Mouse (Mus musculus) embryo, embryonic 11 days (tissue): Measurements from ENCODE around the gene Cabp2.
"Not testable (repeated sequence)": the region's sequence is repeated elsewhere in the genome, so short reads cannot be mapped to it uniquely, and the experiment has no call there.

Source experiments
- DNase-seq: peaks from one replicate; pipeline ENCODE4 v3.0.0-alpha.2; 2015

Gene Cabp2

GRCm38 (mm10) chr19:4081394-4081793 lies at the start of gene Cabp2:
Gene Cabp2 (plus strand): TSS chr19:4081578.
- DNase-seq: no peak

GRCm38 (mm10) chr19:4032668-4033067 lies 48.7 kb upstream of the Cabp2 start:
- DNase-seq: no peak

- DNase-seq: no peak
These were observed 48.1 kb upstream of the Cabp2 start for GRCm38 (mm10) chr19:4033298-4033697.

- no peak for DNase-seq
These were observed 47.6 kb upstream of the Cabp2 start for GRCm38 (mm10) chr19:4033742-4034141.

GRCm38 (mm10) chr19:4036327-4037045 lies 44.9 kb upstream of the Cabp2 start:
- peak; percentile 20 for DNase-seq

GRCm38 (mm10) chr19:4037154-4037787 lies 44.1 kb upstream of the Cabp2 start:
- DNase-seq: not testable (repeated sequence)

- DNase-seq: peak; percentile 93
These were observed 43.6 kb upstream of the Cabp2 start, which contains the start of gene Gstp1 for GRCm38 (mm10) chr19:4037788-4038232. Gene Gstp1 (minus strand): TSS chr19:4037985.

- DNase-seq: not testable (repeated sequence)
These were observed 40.4 kb upstream of the Cabp2 start for GRCm38 (mm10) chr19:4040941-4041340.

GRCm38 (mm10) chr19:4041500-4041899 lies 39.9 kb upstream of the Cabp2 start:
- not testable (repeated sequence) for DNase-seq

GRCm38 (mm10) chr19:4042124-4042523 lies 39.3 kb upstream of the Cabp2 start:
- DNase-seq: no peak

- DNase-seq: not testable (repeated sequence)
These were observed 37.3 kb upstream of the Cabp2 start for GRCm38 (mm10) chr19:4044109-4044508.

GRCm38 (mm10) chr19:4045966-4046865 lies 35.2 kb upstream of the Cabp2 start, which contains the start of gene Gstp2:
Gene Gstp2 (minus strand): TSS chr19:4046023.
- DNase-seq: peak; percentile 63

- no peak for DNase-seq
These were observed 34.5 kb upstream of the Cabp2 start for GRCm38 (mm10) chr19:4046866-4047254.

GRCm38 (mm10) chr19:4047859-4048258 lies 33.5 kb upstream of the Cabp2 start:
- DNase-seq: peak; percentile 89

- not testable (repeated sequence) for DNase-seq
These were observed 32.3 kb upstream of the Cabp2 start for GRCm38 (mm10) chr19:4049069-4049468.

GRCm38 (mm10) chr19:4051016-4051415 lies 30.4 kb upstream of the Cabp2 start:
- no peak for DNase-seq

GRCm38 (mm10) chr19:4051741-4052515 lies 29.4 kb upstream of the Cabp2 start:
- peak; percentile 76 for DNase-seq

- no peak for DNase-seq
These were observed 28.8 kb upstream of the Cabp2 start for GRCm38 (mm10) chr19:4052516-4053030.

- no peak for DNase-seq
These were observed 26.8 kb upstream of the Cabp2 start for GRCm38 (mm10) chr19:4054613-4055012.

GRCm38 (mm10) chr19:4055216-4055946 lies 26.0 kb upstream of the Cabp2 start:
- no peak for DNase-seq

- no peak for DNase-seq
These were observed 25.3 kb upstream of the Cabp2 start for GRCm38 (mm10) chr19:4055947-4056693.
